Mouse (Mus musculus) layer of hippocampus, adult 9-11 months (tissue): ENCODE results near the gene Mid1.

ENCODE experiments used
- DNase-seq: peaks from one replicate; pipeline ENCODE4 v3.0.0; 2022

Mid1 gene

DNA sequence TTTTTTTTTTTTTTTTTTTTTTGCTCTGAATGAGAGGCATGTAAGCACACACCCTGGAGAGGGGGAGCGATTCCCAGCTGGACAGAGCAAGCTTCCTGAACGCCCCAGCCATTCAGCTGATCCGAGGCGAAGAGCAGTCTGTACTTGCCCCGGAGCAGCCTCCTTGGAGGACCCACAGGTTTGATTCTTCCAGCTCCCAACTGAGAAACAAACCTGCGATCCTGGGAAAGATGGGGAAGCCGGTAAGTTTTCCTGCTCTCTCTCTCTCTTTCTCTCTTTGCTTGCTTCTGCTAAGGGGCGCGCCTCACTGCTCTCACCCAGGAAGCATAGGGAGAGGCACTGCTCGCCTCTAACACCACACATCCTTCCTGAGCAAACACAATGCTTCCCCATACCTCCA is at the start of gene Mid1:
Mid1 (plus strand) TSS at position 69 of the 400 bp plus-strand sequence.
- DNase-seq, result no peak

DNA sequence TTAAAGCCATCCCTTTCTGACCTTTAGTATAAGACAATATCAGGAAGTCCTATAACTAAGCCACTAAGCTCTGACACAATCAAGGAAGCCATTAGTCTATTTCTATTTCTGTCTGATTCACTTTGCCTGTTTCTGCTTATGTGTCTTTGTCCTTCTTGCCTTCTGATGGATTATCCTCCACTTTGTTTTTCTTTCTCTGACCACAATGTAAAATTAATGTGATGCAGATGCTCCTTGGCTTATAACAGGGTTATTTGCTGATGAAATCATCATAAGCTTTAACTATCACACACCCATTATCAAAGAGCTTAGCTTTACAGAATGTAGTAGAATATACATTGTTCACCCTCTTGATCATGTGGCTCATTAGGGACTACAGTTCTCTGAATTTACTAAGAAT is 11.9 kb upstream of the Mid1 start:
- no peak for DNase-seq

DNA sequence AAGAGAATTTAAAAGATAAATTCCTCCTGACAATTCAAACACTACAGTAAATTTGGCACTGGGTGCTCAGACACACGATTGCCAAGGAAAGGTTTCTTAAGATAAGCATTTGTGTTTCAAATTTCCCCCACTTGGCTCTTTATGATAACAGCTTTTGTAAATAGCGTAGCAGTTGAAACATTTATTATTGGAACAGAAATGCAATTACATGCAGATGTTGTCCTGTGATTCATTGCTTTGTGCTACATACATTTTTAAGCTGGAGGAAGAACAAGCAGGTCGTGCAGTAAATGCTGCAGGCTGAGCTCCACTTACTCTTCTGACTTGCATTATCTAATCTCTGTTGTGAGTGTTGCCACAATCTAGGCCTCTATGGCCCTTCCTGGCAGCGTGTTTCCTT is 8.7 kb upstream of the Mid1 start:
- no peak for DNase-seq

DNA sequence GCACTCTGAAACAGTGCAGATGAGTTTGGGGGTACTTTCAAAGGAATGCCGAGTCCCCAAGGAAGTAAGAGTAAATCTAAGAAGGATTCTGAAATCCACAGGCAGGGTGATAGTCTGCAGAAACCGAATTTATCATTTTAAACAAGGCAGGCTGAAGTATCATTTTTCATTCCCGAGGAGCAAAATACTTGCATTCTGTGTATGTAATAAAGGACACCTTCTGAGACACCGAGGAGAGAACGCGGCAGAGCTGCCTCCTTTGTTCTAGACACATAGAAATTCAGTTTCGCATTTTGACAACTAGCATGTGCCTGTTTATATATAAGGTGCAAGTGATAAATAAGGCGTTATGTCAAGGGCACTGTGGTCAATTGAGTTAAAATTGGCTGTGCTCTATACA is 732 bp downstream of the Mid1 start:
- no peak for DNase-seq

DNA sequence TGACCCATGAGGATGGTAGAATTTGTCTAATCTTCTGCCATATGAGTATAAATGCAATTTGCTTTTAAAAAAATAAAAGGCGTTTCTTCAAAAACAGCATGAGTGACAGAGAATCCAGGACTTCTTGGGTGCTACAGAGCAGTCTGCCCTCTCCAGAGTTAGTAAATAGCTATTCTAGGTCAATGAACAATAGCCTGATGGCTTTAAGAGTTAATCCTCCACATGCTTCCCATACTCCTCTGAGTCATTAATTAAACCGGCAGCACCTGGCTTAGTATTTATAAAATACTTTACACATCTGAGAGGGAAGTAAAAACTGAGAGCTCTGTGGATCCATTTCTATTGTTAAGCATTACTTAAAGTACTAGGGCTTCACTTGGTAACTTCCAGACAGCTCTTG is 6.2 kb downstream of the Mid1 start:
- DNase-seq, result no peak

DNA sequence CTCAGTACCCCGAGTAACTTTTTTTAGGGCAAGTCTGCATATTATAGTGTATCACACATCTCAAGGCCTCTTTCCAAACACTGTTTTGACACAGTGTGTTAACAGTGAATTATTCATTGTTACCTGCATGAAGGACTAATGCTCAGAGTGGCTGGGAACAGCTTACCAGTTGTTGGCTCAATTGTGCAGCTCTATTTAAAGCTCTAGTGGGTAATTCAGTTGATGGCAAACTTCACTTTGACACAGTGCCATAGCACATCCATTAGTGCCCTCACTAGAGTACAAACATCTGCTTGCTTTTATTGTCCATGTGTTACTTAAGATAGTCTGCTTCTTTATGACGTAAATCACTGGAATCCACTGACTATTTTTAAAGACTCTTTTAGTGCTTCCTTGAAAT is 6.7 kb downstream of the Mid1 start:
- no peak for DNase-seq

DNA sequence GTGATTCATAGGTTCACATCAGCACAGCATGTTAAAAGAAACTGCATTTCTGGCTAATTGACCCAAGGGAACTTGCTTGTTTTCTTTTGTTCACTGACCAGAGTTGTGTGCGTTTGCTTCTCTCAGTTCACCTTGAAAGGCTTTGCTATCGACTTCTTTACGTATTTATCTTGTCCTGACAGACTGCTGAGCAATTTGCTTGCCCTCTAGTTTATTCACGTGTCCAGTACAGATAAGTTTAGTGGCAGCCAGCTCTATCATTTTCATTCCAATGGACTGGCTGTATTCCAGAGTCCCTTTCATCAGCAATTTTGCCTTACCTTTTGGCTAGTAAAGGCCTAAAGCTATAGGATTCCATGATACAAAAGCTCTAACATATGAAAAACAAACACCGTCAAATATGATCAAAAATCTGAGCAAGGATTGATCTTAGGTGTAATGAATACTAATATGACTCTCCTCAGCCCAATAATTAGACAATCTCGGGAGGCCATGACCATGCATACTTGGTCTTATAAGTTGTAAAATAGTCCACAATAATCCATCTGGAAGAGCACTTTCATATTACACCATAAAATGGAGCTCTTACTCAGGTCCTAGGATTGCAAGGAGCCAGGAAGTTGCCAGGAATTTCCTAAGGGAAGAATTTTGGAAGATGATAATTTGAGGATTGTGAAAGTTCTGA is 7.4 kb downstream of the Mid1 start:
- DNase-seq, result no peak

DNA sequence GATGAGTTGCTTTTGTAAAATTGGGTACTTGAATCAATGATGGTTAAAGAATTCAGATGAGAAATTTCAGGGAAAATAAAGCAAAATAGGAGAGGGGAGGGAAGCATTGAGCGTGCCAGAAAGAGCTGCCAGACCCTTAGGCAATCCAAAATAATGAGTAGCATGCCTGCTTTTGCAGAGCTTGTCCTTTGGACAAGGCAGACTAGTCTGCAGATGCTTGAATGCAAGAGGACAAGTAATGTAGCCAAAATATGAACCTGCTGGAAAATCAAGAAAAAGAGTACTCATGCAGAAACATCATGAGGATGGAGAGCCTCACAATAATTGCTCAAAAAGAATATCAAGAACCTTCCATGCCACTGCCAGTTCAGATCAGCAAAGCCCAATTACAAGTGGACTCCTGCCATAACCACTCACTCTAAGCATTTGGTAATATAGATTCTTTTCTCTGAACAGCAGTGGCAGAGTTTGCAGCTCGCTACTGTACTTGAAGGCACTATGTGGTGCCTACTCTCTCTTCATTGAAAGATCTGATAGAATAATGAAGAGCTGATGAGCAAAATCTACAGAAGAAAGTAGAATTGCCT is 19.1 kb downstream of the Mid1 start:
- DNase-seq, result no peak

DNA sequence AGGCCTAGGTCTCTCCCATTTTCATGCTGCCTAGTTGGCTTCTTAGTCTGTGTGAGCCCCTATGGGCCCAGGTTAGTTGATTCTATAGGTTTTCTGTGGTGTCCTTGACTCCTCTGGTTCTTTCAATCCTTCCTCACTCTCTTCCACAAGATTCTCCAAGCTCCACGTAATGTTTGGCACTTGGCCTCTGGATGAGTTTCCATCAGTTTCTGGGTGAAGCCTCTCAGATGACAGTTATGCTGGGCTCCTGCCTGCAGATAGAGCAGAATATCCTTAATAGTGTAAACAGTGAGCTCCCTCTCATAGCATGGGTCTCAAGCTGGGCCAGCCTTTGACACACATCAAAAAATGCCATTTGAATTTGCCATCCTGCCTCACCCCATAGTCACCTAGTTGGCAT is 38.5 kb downstream of the Mid1 start:
- no peak for DNase-seq

DNA sequence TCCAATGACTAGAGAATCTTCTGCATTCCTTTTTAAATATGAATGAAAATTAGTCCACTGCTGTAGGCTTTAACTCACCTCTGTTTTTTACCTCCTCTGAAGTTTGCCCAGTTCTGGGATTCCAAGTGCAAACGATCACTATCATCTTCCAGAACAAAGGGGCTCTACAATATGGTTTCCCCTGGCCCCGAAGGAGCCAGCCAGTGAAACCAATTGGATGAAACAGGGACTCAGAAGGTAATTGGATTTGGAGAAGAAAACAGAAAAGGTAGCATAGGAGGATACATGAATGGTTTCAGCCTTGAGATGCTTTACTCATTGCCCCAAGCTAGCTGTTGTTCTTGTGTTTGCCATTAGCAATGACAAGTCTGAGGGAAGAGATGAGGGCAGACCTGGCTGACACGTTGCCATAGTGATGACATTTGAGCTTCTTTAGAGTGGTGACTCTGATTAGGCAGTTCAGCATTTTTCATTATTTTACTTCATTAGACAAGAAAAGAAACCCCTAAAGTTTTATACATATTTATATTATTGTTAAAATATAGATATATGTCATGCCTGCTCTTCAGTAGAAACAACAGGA is 50.5 kb downstream of the Mid1 start:
- DNase-seq, result no peak

DNA sequence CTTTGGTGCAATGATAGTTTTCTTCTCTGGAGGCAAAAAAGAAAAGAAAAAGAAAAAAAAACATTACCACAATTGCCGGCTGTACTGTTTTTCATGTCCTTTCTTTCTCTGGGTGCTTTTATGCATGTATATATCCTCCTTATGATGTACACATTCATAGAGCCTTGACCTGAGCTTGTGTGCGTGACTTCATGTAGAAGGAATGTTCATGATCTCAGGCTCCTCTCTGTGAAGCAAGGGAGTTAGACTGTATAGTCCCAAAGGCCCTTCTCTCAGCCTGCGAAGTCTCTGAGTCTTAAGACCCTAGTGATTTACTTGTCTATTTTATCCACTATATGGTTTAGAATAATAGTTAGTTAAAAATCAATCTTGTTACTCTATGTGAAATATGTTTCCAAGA is 73.0 kb downstream of the Mid1 start:
- no peak for DNase-seq

DNA sequence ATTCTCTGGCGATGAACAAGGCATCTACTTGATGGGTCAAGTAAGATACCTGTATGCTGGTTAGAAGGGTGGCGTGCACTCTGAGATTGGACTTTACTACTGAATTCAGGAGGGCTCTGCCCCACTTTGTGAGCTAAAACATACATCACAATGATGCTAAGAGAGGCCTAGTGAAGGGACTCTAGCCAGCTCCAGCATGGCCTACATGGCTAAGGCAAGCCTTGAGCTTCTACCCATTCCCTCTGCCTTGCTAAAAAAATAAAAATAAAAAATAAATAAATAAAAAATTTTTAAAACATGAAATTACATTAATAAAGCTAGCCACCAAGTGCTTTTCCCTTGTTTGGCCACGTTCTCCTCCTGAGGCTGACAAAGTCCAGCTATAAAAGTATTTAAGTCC is 94.5 kb downstream of the Mid1 start, which contains the start of gene 4933400A11Rik:
4933400A11Rik (minus strand) TSS at position 101 of the 400 bp plus-strand sequence.
- DNase-seq, result no peak

DNA sequence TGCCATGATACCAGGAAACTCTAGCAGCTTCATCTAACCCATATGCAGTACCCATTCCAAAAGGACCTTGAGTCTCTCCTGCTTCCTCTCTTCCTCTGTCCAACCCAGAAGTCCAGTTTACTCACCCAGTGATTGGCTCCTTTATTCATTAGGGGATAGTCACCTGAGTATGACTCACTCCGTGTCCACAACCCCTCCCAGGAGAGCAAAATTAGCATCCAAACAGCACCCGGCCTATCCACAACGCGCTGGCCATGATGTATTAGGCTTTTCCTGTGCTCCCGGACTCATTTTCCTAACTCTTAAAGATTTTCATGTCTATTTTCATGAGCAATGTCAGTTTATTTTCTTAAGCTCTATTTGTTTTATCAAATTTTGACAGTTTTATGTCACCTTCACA is 104.7 kb downstream of the Mid1 start:
- DNase-seq, result no peak

DNA sequence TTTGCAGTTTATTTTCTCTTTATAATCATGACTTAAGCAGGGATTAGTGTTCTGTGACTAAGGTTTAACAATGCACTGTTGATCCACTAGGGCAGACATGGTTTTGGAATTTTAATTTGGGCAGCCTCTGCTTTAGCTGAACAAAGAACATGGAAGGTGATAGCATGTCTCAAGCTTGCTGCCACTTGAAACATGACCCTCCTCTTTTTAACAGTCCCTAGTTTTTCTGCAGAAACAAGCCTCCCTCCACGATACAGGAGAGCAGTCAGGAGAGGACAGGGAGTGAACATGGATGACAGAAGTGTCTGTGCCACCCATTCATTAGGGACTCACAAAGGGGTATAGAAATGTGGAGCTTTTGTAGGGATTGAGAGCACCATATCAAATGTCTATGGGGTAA is 107.9 kb downstream of the Mid1 start:
- DNase-seq, result no peak

DNA sequence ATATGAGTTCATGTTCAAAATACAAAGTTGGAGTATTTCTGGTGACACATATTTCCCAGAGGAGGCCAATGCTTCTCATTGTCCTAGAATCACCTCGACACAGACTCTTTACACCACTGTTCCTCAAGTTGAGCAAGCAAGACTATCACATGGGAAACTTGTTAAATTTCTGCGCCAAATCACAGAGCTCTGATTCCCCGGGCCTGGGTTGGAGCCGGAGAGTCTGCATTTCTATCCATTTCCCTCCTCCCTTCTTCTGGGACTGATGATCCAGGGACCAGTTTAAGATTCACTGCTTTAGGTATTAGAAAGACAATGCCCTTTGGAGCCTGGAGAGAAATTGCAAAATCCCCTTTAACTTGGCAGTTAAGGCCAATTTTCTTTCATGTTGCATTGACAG is 109.4 kb downstream of the Mid1 start:
- no peak for DNase-seq

DNA sequence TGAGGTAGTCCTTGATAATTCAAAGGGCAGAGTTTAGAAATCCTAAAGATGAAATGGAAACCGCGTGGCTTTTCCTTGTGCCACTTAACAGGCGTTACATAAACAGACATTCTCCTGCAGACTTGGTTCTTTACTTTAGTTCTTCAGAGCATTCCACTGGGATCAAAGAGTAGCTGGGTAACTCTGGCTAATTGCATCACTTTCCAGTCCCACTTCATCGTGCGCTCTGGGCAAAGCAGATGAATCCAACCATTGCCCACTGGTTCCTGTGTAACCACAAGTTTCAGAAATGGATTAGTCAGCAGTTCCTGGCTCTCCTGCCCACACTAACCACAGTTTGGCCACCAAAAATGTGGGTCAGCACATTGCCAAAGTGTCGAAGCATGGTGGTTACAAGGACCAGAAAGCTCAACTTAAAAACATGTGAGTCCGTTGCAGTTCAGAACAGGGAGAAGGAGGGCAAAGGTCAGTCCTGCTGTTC is 109.9 kb downstream of the Mid1 start:
- DNase-seq, result no peak

DNA sequence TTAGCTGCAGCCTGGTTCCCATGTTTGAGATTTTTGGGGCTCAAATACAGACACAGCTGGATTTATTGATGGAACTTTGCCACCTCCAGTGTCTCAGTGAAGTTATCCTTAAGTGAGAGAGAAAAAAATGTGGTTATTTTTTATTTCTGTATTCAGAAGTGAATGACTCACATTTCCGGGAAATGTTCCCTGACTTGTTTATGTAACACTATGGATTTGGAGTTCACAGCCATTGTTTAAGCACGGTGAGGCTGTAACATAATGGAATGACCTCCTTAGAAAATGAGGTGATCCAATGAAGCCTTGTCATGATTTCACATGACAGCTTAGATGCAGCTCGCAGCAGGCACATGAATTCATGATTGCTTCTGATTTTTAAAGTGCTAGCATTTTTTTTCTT is 112.1 kb downstream of the Mid1 start:
- no peak for DNase-seq

DNA sequence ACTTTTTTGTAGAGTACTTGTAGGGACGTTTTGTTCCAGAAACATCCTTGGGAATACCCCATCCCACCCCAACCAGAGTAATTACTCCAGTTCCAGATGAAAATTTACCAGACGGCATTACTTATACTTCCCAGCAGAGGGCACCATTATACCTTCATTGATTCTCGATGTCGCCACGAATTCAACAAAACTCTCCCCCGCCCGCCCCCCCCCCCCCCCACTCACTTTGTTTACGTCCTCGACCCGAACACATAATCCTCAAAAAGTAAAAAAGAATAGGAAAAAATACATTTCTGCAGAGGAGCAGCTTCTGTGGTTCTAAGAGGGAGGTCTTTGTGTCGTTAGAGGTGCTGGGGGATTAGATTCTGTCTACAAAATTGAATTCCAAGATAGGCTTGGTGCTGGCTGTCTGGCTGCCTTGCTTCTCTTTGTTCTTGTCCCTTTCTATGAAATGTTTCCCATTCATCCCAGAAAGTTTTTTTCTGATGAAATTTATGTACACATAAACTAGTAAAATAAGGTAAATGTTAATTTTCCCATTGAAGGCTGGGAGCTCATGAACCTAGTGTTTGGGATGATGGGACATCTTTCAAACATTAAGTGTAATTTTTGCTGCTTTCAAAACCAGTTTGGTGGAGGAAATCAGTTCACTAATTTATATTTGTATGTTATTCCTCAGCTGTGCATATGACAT is 114.1 kb downstream of the Mid1 start:
- peak; percentile 17 for DNase-seq

DNA sequence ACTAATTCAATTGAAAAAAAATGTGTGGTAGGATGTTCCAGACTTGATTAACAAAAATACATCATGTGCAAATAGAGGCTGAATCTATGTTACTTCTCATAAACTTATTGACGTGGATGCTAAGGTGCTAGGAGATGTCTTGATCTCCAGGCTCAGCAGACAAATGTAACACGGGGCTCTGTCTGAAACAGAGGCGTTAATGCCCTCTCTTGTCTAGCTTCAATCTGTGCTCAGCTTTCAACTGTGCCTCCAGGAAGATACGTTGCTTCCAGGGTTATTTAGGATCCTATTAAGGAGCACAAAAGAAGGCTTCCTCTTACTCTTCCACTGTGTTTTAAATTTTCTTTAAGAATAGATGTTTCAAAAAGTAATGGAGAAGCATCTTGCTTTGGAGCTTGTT is 115.2 kb downstream of the Mid1 start:
- no peak for DNase-seq

DNA sequence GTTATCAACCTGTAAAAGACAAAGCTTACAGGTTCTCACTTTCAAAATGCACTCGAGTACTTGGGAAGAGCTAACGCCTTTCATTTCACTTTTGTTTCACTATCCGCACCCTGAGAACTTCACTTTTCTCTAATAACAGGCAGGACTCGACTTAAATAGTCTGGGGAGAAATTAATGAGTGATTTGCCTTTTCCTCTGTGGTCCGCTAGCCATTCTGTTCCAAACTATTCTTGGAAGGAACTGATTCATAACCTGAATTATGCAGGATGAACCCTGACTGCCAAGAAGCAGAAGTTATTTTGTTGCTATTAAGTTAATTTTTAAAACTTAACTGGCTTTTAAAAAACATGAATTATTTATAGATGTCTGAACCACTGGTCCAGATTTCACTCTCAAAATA is 120.8 kb downstream of the Mid1 start:
- no peak for DNase-seq

DNA sequence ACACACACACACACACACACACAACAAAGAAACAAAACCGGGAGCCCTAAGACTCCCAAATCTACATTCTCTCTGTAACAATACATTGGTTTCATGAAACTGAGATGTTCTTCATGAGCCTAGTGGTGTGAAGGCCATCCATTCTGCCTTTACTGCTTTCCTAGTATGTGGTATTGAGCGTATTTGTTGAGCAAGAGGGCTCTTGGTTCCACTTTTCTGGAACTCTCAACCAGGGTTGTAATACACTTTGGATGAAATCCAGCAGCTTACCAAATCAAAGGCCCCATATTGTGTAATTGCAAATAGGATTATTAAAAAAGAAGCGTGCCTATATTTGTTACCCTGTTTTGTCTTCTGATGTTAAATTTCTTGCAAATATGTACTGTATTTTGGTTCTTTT is 122.7 kb downstream of the Mid1 start:
- no peak for DNase-seq

DNA sequence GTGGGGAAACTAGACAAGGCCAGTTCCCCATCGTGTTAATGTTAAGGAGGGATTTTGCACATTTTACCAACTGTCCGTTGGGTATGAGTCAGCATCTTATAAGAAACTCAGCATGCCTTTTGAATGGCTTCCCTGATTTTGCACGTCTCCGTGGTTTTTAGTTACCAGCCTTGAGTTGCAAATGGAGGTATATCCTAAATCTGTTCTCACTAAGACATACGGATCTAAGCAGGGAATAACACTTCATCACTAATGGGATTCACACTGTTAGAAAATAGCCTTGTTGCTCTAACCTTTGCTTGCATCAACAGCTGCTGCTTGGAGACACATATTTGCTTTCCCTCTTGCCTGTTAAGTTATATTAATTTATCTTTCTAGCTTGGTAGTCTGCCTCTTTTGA is 126.3 kb downstream of the Mid1 start:
- DNase-seq, result no peak

DNA sequence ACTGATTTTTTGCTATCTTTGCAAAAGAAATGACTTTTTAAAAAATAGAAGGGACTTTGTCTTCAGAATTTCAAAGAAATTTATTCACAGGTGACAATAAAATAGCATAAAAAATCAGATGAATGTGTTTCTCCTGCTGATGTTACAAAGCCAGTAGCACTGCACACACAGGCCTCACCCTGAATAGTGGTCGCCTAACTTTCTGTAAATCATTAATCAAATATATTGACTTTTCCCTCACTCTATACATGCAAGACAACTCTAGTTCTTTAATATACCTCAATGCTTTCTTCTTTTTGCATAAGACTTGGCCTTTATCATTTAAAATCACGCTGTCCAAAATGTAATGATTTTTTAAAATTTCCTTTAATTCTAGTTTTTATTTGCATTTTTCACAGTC is 126.8 kb downstream of the Mid1 start:
- DNase-seq, result no peak

DNA sequence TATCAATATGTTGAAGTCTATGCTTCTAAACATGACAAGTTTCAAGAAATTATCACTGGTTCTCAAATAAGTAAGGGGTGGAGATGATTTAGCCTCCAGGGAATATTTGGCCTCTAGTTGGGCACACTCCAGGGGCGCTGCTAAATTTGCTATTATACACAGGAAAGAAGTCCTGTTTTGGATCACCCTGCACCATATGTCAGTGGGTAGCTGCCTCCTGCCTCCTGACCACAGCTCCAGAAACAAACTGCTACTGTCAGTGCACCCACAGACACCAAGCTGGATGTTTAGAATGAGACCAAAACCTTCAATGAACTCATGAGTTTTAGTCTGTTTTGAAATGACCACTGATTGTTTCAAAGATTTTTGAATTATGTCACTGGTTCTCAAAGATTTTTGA is 128.7 kb downstream of the Mid1 start:
- no peak for DNase-seq
